Comparison of ENCODE assay signal across 15 mouse cellular contexts in genomic region chr12:9689541-9689940, GRCm38 (mm10).
DNase-seq lines count a peak whose midpoint lies in the region; ATAC-seq and TF ChIP-seq lines count a peak whose summit lies in the region.
"Had no signal": no experiment of that assay in that cellular context is flagged by ENCODE, and none has a peak within 500 bp of the region (broad histone marks: within the 10 kb centered on the region; RNA-seq: fewer than 3 reads in every experiment).

No protein-coding gene starts in this region.

- H3K36me3 ChIP-seq in C2C12 (ENCODE audit: control insufficient read depth, insufficient read depth): no peaks in the 10 kb centered on the region
- H3K36me3 ChIP-seq: heart, embryonic 12.5 days; limb, embryonic 10.5 days; liver, embryonic 13.5 days; midbrain, embryonic 13.5 days had no signal

- H3ac ChIP-seq in C2C12 (ENCODE audit: control insufficient read depth, insufficient read length, low read depth): no peak overlapping the region

- no peaks in the 10 kb centered on the region for H3K79me3 ChIP-seq in C2C12 (ENCODE audit: low read depth)

- no peaks in the 10 kb centered on the region for H3K79me2 ChIP-seq in C2C12 (ENCODE audit: control insufficient read depth, insufficient read depth)

- intact Hi-C loops in left cerebral cortex, postnatal 14 days (cut with DNase I): no loop called here

- TF ChIP-seq CTCF in C2C12 (IDR thresholded peaks at IDR 0.05; ENCODE audit: control insufficient read depth, insufficient read depth, insufficient read length): no peak

- peak; percentile 18 for DNase-seq in heart, adult 8-10 months (ENCODE audit: low spot score)
- DNase-seq in heart, postnatal 4 days: no peak
- DNase-seq in frontal cortex, postnatal 36 days (ENCODE audit: low spot score in 2 of 2): peak; percentile 17 to 47
- DNase-seq in left cerebral cortex, postnatal 14 days (ENCODE audit: low spot score in 2 of 2): peak; percentile 13 to 52
- DNase-seq in adrenal gland, postnatal 4 days (ENCODE audit: low spot score in 2 of 2): no peak
- no peak for DNase-seq in T-cell, adult 2 months (ENCODE audit: low spot score)
- DNase-seq: cerebellum, adult 9-10 months; liver, embryonic 13.5 days; lung, postnatal 10 days; thymus, adult 18-20 months had no signal

- H3K27me3 ChIP-seq in C2C12 (ENCODE audit: control insufficient read depth, insufficient read depth, insufficient read length): no peaks in the 10 kb centered on the region
- H3K27me3 ChIP-seq: heart, embryonic 12.5 days; liver, embryonic 13.5 days; midbrain, embryonic 13.5 days had no signal

- H3K4me3 ChIP-seq in C2C12 (ENCODE audit: insufficient read depth, poor library complexity, severe bottlenecking): no peak overlapping the region
- H3K4me3 ChIP-seq: heart, embryonic 12.5 days; limb, embryonic 10.5 days; liver, embryonic 13.5 days; midbrain, embryonic 13.5 days had no signal

- ATAC-seq in inflammation-experienced regulatory T-cells, adult 6 months: no peak
- ATAC-seq: midbrain, embryonic 13.5 days had no signal

TF ChIP-seq in C2C12, 6 proteins besides CTCF, POLR2A, EP300 and RAD21:
- no peak for TF ChIP-seq MAX (IDR thresholded peaks at IDR 0.05)
- no peak for TF ChIP-seq USF1 (IDR thresholded peaks at IDR 0.05; ENCODE audit: low read depth)
- peak; percentile 44 for TF ChIP-seq CEBPB (IDR thresholded peaks at IDR 0.05; ENCODE audit: low read depth)
- peak; percentile 37 for TF ChIP-seq FOSL1 (IDR thresholded peaks at IDR 0.05; ENCODE audit: insufficient read depth, low read length, poor library complexity, severe bottlenecking)

Comparison
In these comparisons a context has a peak if more than half of its experiments do, and no peak if none do; other contexts are left out.
1. DNase-seq: peak in heart, adult 8-10 months (single experiment), frontal cortex, postnatal 36 days (2 of 2) and left cerebral cortex, postnatal 14 days (2 of 2); none in heart, postnatal 4 days (single experiment), adrenal gland, postnatal 4 days (0 of 2) and T-cell, adult 2 months (single experiment).